Mouse (Mus musculus) brain, adult 2 months (tissue): ENCODE results near the gene Skint1.
"Not testable (repeated sequence)": the region's sequence is repeated elsewhere in the genome, so short reads cannot be mapped to it uniquely, and the experiment has no call there.

ENCODE experiments used
- DNase-seq: peaks from one replicate; pipeline ENCODE4 v3.0.0; 2011; ENCODE audit warnings: low read depth, low spot score

Skint1 gene

DNA sequence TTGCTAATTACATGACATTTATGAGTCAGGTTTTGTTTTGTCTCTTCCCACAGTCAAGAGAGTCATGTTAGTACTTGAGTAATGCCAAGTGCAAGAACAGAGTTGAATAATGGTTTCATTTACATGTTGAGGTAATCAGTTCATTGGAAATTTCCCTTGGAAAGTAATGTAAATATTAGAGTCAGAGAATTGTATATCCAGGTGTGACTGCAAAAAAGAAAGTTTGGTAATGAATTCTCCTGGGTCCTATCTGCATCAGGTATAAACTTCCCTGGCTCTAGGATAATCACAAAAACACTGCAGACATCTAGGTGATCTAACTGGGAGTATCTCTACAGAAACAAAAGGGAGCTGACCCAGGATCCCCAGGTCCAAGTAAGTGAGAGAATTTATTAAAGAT lies at the start of gene Skint1:
Skint1 (plus strand) TSS at position 301 of the 400 bp plus-strand sequence.
- no peak for DNase-seq

DNA sequence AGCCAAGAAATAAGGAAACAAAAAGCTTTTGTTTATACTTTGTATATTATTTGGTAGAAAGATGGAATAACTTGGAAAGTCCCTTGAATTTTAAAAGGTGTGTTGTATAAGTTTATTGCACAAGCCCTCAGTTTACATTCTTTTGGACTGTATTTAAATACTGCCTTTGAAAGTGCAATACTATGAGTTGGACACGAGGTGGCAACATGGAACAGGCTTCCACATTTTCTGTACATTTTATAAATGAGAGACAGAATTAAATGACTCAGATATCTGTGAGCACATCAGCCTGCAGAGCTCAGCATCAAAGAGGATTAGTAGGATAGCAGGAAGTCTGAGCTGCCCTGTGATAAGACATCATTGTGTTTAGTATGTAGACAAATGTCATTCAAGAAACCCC lies 44.8 kb upstream of the Skint1 start:
- DNase-seq: peak; percentile 11

- not testable (repeated sequence) for DNase-seq
Measured at GRCm38 (mm10) chr4:111963241-111963640, 42.8 kb upstream of the Skint1 start.

DNA sequence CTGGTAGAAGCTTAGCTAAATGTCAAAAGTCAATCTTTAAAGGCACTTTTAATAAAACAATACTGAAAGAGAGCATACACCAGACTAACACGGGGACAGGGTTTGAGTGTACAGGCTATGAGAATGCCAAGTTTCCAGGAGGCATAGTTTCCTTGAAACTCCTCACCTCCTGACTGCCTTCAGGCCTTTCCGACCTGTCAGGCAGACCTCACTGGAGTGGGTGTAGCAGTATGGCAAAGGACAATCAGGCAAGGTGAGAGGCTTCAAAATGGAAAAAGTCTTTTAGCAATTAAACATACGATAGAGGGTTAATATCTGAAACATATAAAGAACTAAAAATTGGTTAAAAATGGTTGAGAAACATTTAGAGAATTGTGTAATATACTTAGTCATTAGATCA lies 42.4 kb upstream of the Skint1 start:
- no peak for DNase-seq

- DNase-seq: no peak
Measured at GRCm38 (mm10) chr4:111972623-111973022, 33.4 kb upstream of the Skint1 start, which contains the start of gene Skint7. Gene Skint7 (plus strand): TSS chr4:111972923.

GRCm38 (mm10) chr4:112071716-112072115 lies 65.6 kb downstream of the Skint1 start, which contains the start of gene Skint4:
Gene Skint4 (plus strand): TSS chr4:112072016.
- no peak for DNase-seq
